Mouse (Mus musculus): ENCODE data around the gene Slc25a44. TPM values are rescaled to one million over a fixed set of nuclear protein-coding genes. Genes with fewer than 3 reads are reported as not detected.

The Slc25a44 gene
- polyA plus RNA-seq, 1 experiment = 1.2 TPM

- TF ChIP-seq GATA1 (IDR thresholded peaks at IDR 0.05; ENCODE audit: low read length) (no peak), TAL1 (IDR thresholded peaks at IDR 0.05; ENCODE audit: low read length) (no peak)
- Histone ChIP-seq H3K9me3 (ENCODE audit: control insufficient read depth, low read length) (no peaks in the 10 kb centered on the region), H3K4me3 (replicated peaks) (no peak overlapping the region), H3K4me1 (ENCODE audit: control insufficient read depth) (peaks cover 6% of the 10 kb centered on the region), H3K27me3 (ENCODE audit: control insufficient read depth) (peaks cover 77% of the 10 kb centered on the region), H3K36me3 (ENCODE audit: control insufficient read depth) (peaks cover 3% of the 10 kb centered on the region; the same call in 1 of the 2 replicates)
Measured at GRCm38 (mm10) chr3:88453369-88453768, 28.4 kb upstream of the Slc25a44 start.

DNA sequence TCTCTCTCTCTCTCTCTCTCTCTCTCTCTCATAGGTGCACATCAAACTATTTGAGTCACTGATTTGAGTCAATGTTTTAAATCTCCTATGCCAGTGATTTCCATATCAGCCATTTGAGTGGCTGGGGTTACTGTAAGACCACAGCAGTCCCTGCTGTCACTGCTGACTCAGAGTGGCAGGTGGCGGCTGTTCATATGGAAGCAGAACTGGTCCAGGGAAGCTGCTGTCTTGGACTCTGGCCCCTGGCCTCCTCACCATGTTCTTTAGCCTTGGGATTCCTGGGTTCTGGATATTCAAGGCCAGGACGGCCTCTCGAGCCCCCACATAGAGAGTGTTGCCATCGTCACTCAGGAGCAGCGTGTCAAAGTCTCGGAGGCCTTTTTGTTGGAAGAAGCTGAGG is 27.8 kb upstream of the Slc25a44 start:
- H3K4me1 ChIP-seq (ENCODE audit: control insufficient read depth) = peaks cover 8% of the 10 kb centered on the region
- H3K27me3 ChIP-seq (ENCODE audit: control insufficient read depth) = peaks cover 80% of the 10 kb centered on the region
- no peak overlapping the region for H3K4me3 ChIP-seq (replicated peaks)
- H3K9me3 ChIP-seq (ENCODE audit: control insufficient read depth, low read length) = no peaks in the 10 kb centered on the region
- H3K36me3 ChIP-seq (ENCODE audit: control insufficient read depth) = peaks cover 3% of the 10 kb centered on the region; the same call in 1 of the 2 replicates
- TF ChIP-seq GATA1 (IDR thresholded peaks at IDR 0.05; ENCODE audit: low read length) (no peak), TAL1 (IDR thresholded peaks at IDR 0.05; ENCODE audit: low read length) (no peak)

DNA sequence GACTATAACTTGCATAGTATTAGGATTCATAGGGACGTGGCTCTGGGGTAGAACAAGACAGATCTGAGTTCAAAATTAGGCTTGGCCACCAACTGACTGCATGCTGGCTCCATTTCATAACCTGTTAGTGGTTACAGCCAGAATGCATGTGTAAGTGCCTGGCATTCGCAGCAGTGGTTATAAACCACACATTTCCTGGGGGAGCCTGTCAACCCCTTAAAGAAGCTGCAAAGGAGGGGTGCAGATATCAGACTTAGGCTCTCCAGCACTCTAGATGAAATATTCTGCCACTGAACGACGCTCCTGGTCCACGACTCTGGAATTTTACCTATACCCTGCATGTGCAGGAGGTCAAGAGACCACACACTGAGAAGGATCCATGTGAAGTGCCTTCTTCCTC is 27.3 kb upstream of the Slc25a44 start:
- Histone ChIP-seq H3K27me3 (ENCODE audit: control insufficient read depth) (peaks cover 81% of the 10 kb centered on the region), H3K4me1 (ENCODE audit: control insufficient read depth) (peaks cover 8% of the 10 kb centered on the region)

DNA sequence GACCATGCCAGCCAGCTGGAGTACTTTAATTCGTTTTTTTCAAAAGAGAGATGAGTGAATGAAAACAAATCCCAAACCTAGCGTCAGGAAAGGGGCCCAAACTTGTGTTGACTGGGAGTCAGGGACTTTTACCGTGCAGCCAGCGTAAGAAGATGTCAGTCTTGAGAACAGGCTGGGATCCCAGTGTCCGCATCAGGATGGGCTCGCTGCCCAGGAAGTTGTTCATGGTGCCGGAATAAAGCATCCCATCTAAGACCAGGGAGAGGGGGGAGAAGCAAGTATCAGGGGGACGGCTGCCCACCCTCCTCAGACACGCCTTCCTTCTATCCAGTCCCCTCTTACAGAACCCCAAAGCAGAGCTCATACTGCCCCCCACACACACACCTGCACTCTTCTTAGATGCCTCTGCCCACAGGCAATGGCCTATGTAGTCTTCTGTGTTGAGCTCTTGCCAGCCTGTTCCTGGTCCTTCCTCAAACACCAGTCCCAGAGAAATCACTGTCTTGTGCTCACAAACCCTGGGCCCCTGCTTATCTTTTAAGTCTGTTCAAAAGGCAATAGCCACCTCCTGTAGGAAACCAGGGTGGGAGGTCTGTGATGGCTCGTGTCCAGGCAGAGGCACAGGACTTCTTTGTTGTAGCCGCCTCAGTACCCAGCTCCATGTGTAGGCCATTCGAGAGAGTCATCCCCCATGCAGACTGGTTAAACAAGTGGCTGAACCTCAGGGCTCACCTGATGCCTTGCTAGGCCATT is 25.6 kb upstream of the Slc25a44 start:
- Histone ChIP-seq H3K9me3 (ENCODE audit: control insufficient read depth, low read length) (no peaks in the 10 kb centered on the region), H3K36me3 (ENCODE audit: control insufficient read depth) (peaks cover 3% of the 10 kb centered on the region; the same call in 1 of the 2 replicates), H3K4me3 (replicated peaks) (no peak overlapping the region), H3K27me3 (ENCODE audit: control insufficient read depth) (peaks cover 87% of the 10 kb centered on the region), H3K4me1 (ENCODE audit: control insufficient read depth) (peaks cover 7% of the 10 kb centered on the region)
- no peak for TF ChIP-seq GATA1 (IDR thresholded peaks at IDR 0.05; ENCODE audit: low read length)
- TF ChIP-seq TAL1 (IDR thresholded peaks at IDR 0.05; ENCODE audit: low read length) = no peak

More for the DNA sequence above, 27.3 kb upstream of the Slc25a44 start:
- H3K36me3 ChIP-seq (ENCODE audit: control insufficient read depth) = peaks cover 3% of the 10 kb centered on the region; the same call in 1 of the 2 replicates
- no peaks in the 10 kb centered on the region for H3K9me3 ChIP-seq (ENCODE audit: control insufficient read depth, low read length)
- H3K4me3 ChIP-seq (replicated peaks) = no peak overlapping the region
- TF ChIP-seq GATA1 (IDR thresholded peaks at IDR 0.05; ENCODE audit: low read length) (no peak), TAL1 (IDR thresholded peaks at IDR 0.05; ENCODE audit: low read length) (no peak)

DNA sequence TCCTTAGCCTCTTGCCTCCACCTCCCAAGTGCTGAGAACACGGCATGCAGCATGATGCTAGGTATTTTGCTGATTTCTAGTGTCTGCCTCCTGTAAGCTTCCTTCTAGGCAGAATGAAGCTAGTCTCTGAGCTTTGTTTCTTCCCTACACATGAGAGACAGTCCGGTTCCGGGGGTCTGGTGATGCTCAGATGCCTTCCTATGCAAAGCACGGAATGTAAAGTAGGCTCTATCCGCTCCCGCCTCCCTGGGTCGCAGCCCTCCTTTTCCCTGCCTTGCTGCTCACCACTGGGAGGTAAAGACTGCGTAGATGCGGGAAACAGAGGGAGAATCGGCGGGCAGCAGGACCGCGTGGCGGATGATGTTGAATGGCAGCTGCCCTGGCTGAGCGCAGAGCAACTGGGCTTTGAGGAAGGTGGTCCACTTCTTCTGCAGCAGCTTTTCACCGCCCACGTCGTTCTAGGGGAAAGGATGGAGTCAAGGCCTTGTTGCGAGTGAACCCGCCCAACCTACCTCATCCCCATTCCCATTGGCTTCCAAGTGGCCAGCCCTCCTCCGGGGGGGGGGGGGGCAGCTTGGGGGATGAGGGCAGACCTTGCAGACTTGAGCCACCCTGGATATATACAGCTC is 24.6 kb upstream of the Slc25a44 start:
- Histone ChIP-seq H3K27me3 (ENCODE audit: control insufficient read depth) (peaks cover 77% of the 10 kb centered on the region), H3K4me1 (ENCODE audit: control insufficient read depth) (peaks cover 2% of the 10 kb centered on the region; the same call in 1 of the 2 replicates), H3K4me3 (replicated peaks) (no peak overlapping the region), H3K36me3 (ENCODE audit: control insufficient read depth) (peaks cover 3% of the 10 kb centered on the region; the same call in 1 of the 2 replicates), H3K9me3 (ENCODE audit: control insufficient read depth, low read length) (no peaks in the 10 kb centered on the region)
- no peak for TF ChIP-seq GATA1 (IDR thresholded peaks at IDR 0.05; ENCODE audit: low read length)
- no peak for TF ChIP-seq TAL1 (IDR thresholded peaks at IDR 0.05; ENCODE audit: low read length)

GRCm38 (mm10) chr3:88448443-88448842 is 23.5 kb upstream of the Slc25a44 start:
- peaks cover 2% of the 10 kb centered on the region; the same call in 1 of the 2 replicates for H3K4me1 ChIP-seq (ENCODE audit: control insufficient read depth)
- TF ChIP-seq TAL1 (IDR thresholded peaks at IDR 0.05; ENCODE audit: low read length) (no peak), GATA1 (IDR thresholded peaks at IDR 0.05; ENCODE audit: low read length) (no peak)
- H3K9me3 ChIP-seq (ENCODE audit: control insufficient read depth, low read length) = no peaks in the 10 kb centered on the region
- peaks cover 67% of the 10 kb centered on the region for H3K27me3 ChIP-seq (ENCODE audit: control insufficient read depth)
- no peak overlapping the region for H3K4me3 ChIP-seq (replicated peaks)
- H3K36me3 ChIP-seq (ENCODE audit: control insufficient read depth) = peaks cover 3% of the 10 kb centered on the region; the same call in 1 of the 2 replicates

- TF ChIP-seq TAL1 (IDR thresholded peaks at IDR 0.05; ENCODE audit: low read length) (no peak), GATA1 (IDR thresholded peaks at IDR 0.05; ENCODE audit: low read length) (no peak)
- Histone ChIP-seq H3K4me1 (ENCODE audit: control insufficient read depth) (peaks cover 2% of the 10 kb centered on the region; the same call in 1 of the 2 replicates), H3K36me3 (ENCODE audit: control insufficient read depth) (no peaks in the 10 kb centered on the region; the same call in 1 of the 2 replicates), H3K27me3 (ENCODE audit: control insufficient read depth) (peaks cover 64% of the 10 kb centered on the region), H3K4me3 (replicated peaks) (no peak overlapping the region), H3K9me3 (ENCODE audit: control insufficient read depth, low read length) (no peaks in the 10 kb centered on the region)
Measured at GRCm38 (mm10) chr3:88447676-88448183, 22.8 kb upstream of the Slc25a44 start.

- Histone ChIP-seq H3K4me3 (replicated peaks) (no peak overlapping the region), H3K27me3 (ENCODE audit: control insufficient read depth) (peaks cover 64% of the 10 kb centered on the region), H3K36me3 (ENCODE audit: control insufficient read depth) (no peaks in the 10 kb centered on the region; the same call in 1 of the 2 replicates), H3K9me3 (ENCODE audit: control insufficient read depth, low read length) (no peaks in the 10 kb centered on the region), H3K4me1 (ENCODE audit: control insufficient read depth) (peaks cover 2% of the 10 kb centered on the region; the same call in 1 of the 2 replicates)
- TF ChIP-seq GATA1 (IDR thresholded peaks at IDR 0.05; ENCODE audit: low read length) (no peak), TAL1 (IDR thresholded peaks at IDR 0.05; ENCODE audit: low read length) (no peak)
Measured at GRCm38 (mm10) chr3:88446471-88447123, 21.7 kb upstream of the Slc25a44 start.
